Mouse (Mus musculus): Measurements from ENCODE around the gene Impdh2. TPM values are rescaled to one million over a fixed set of nuclear protein-coding genes. Genes with fewer than 3 reads are reported as not detected.
"Not testable (repeated sequence)": the region's sequence is repeated elsewhere in the genome, so short reads cannot be mapped to it uniquely, and the experiment has no call there.

Gene Impdh2
- total RNA-seq, 4 experiments from 2014 or later = 60.2 to 78.6 (median 63.1) TPM

DNA sequence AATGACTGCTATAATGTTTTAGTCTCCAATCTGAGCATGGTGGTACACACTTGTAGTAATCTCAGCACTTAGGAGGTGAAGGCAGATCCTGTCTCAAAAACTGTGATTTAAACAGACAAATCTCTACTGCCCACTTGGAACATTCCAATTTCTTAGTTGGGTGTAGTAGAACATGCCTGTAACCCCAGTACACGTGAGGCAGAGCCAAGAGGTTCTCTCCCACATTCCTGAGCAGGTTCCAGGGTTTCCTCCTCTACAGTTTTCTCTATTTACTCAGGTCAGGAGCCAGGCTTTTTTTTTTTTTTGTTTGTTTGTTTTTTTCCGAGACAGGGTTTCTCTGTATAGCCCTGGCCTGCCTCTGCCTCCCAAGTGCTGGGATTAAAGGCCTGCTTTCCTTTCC lies 39.9 kb downstream of the Impdh2 start:
- no peak for DNase-seq (ENCODE audit: low spot score in 2 of 2)

DNA sequence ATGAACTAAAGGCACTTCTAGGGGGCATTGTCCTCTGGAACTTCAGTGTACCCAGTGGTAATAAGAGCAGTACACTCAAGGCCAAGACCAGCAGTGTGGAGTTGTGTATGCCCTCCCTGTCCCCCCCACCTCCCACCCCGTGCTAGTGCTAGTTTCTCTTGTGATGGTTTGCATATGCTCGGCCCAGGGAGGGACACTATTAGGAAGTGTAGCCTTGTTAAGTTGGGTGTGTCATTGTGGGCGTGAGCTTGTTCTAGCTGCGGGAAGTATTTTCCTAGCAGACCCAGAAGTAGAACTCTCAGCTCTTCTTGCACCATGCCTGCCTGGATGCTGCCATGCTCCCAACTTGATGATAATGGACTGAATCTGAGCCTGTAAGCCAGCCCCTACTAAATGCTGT lies 41.9 kb downstream of the Impdh2 start:
- no peak for DNase-seq (ENCODE audit: low spot score in 2 of 2)

DNA sequence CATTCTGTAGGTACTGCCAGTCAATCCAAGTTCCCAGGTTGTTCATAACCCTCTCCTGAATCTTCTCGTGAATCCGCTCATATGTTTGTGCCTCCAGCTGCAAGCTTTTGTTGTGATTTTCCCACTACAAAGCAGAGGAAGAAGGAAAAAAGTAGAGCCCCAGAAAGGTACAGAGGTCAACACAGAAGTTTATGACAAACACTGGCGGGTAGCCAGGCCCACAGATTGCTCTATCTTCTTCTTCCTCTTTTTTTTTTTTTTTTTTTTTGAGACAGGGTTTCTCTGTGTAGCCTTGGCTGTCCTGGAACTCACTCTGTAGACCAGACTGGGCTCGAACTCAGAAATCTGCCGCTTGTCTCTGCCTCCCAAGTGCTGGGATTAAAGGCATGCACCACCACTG lies 47.8 kb downstream of the Impdh2 start:
- not testable (repeated sequence) for DNase-seq (ENCODE audit: low spot score in 2 of 2)

DNA sequence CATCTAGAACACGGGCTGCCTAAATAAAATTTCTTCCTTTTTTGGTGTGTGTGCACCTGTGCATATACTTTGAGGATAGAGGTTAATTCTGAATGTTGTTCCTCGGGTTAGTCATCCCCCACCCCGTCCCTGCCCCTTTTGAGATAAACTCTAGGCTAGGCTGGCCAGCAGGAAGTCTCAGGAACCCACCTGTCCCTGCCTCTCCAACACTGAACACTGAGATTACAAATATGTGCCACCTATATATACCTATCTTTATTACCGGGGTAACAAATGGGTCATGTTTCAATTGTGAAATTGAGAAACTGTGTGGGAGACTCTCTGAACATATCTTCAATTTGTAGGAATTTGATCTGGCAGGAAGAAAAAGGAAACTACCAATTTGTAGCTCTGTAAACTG lies 48.8 kb downstream of the Impdh2 start:
- DNase-seq (ENCODE audit: low spot score in 2 of 2) = no peak

GRCm38 (mm10) chr9:108611488-108611887 lies 51.4 kb downstream of the Impdh2 start:
- no peak for DNase-seq (ENCODE audit: low spot score in 2 of 2)

Small RNA genes lying within 50 kb of the gene (microRNA-seq; reads per million reads assigned to microRNA genes)
- gene Gm24083 = not detected
- gene Mir191 = not detected
- gene Mir425 = 607 reads per million, percentile 73 among the genes with 10 or more reads in this experiment

Other genes with a start within 250 kb of the Impdh2 start
- 10 to 100 TPM; 66.3 to 72.7 (median 68.8) TPM for gene Gpx1, start 221.4 kb upstream of the Impdh2 start, total RNA-seq (2022)
- gene Usp4, start 212.4 kb upstream of the Impdh2 start, total RNA-seq (2022) = 10 to 100 TPM; 72.7 to 90.9 (median 87.3) TPM
- gene 1700102P08Rik, start 167.5 kb upstream of the Impdh2 start, total RNA-seq (2022) = 1 to 10 TPM in 2 of 4 experiments, under 1 TPM in 2; 0.53 to 1.3 (median 0.97) TPM
- not detected for gene Ccdc36, start 131.8 kb upstream of the Impdh2 start, total RNA-seq (2022)
- gene BC048562, start 123.8 kb upstream of the Impdh2 start, total RNA-seq (2022) = not detected
- gene Ccdc71, start 99.8 kb upstream of the Impdh2 start, total RNA-seq (2022) = 10 to 100 TPM; 13.8 to 21.0 (median 16.3) TPM
- gene Klhdc8b, start 98.7 kb upstream of the Impdh2 start, total RNA-seq (2022) = 1 to 10 TPM; 1.3 to 2.7 (median 2.2) TPM
- gene Lamb2, start 80.5 kb upstream of the Impdh2 start, total RNA-seq (2022) = 100 to 1,000 TPM; 112 to 139 (median 128) TPM
- gene Usp19, start 69.7 kb upstream of the Impdh2 start, total RNA-seq (2022) = 100 to 1,000 TPM; 118 to 134 (median 128) TPM
- gene Qars, start 52.6 kb upstream of the Impdh2 start, total RNA-seq (2022) = 100 to 1,000 TPM in 1 of 4 experiments, 10 to 100 TPM in 3; 78.6 to 107 (median 95.6) TPM
- 10 to 100 TPM; 44.8 to 59.1 (median 55.7) TPM for gene Qrich1, start 43.5 kb upstream of the Impdh2 start, total RNA-seq (2022)
- gene Ndufaf3, start 7.1 kb downstream of the Impdh2 start, total RNA-seq (2022) = 10 to 100 TPM; 31.9 to 34.4 (median 33.0) TPM
- gene Dalrd3, start 9.6 kb downstream of the Impdh2 start, total RNA-seq (2022) = 1 to 10 TPM; 6.0 to 9.1 (median 7.6) TPM
- 1 to 10 TPM; 6.6 to 8.4 (median 7.7) TPM for gene Wdr6, start 18.5 kb downstream of the Impdh2 start, total RNA-seq (2022)
- 1 to 10 TPM; 3.8 to 5.5 (median 4.9) TPM for gene P4htm, start 37.4 kb downstream of the Impdh2 start, total RNA-seq (2022)
- gene Arih2, start 89.1 kb downstream of the Impdh2 start, total RNA-seq (2022) = 10 to 100 TPM; 68.7 to 85.9 (median 81.8) TPM
- 10 to 100 TPM; 62.5 to 78.8 (median 68.7) TPM for gene Slc25a20, start 101.8 kb downstream of the Impdh2 start, total RNA-seq (2022)
- gene Prkar2a, start 129.0 kb downstream of the Impdh2 start, total RNA-seq (2022) = 100 to 1,000 TPM; 182 to 235 (median 191) TPM
- gene Ip6k2, start 223.5 kb downstream of the Impdh2 start, total RNA-seq (2022) = 10 to 100 TPM; 12.0 to 15.8 (median 14.2) TPM
- 1 to 10 TPM; 3.6 to 4.9 (median 4.2) TPM for gene Nckipsd, start 248.1 kb downstream of the Impdh2 start, total RNA-seq (2022)

Measured in gastrocnemius, adult 8-10 months (tissue).